Mouse (Mus musculus): ENCODE data around the gene Heatr1. TPM values are rescaled to one million over a fixed set of nuclear protein-coding genes. Genes with fewer than 3 reads are reported as not detected.
"Not testable (repeated sequence)": the region's sequence is repeated elsewhere in the genome, so short reads cannot be mapped to it uniquely, and the experiment has no call there.

Gene Heatr1
- total RNA-seq, 2 experiments from 2014 or later, result 11.8 to 13.5 TPM

- DNase-seq, result no peak
Observed at GRCm38 (mm10) chr13:12453150-12453549, 58.3 kb downstream of the Heatr1 start.

- no peak for DNase-seq
Observed at GRCm38 (mm10) chr13:12454686-12455390, 60.0 kb downstream of the Heatr1 start.

- no peak for DNase-seq
Observed at GRCm38 (mm10) chr13:12456711-12457110, 61.9 kb downstream of the Heatr1 start.

GRCm38 (mm10) chr13:12460443-12460842 is 65.6 kb downstream of the Heatr1 start:
- DNase-seq, result peak; percentile 21

- peak; percentile 94 for DNase-seq
Observed at GRCm38 (mm10) chr13:12460881-12461729, 66.3 kb downstream of the Heatr1 start.

GRCm38 (mm10) chr13:12461730-12462119 is 66.9 kb downstream of the Heatr1 start:
- no peak for DNase-seq

GRCm38 (mm10) chr13:12462623-12463022 is 67.8 kb downstream of the Heatr1 start:
- DNase-seq, result no peak

- DNase-seq, result not testable (repeated sequence)
Observed at GRCm38 (mm10) chr13:12464159-12464558, 69.3 kb downstream of the Heatr1 start.

GRCm38 (mm10) chr13:12464844-12465243 is 70.0 kb downstream of the Heatr1 start, which contains the start of gene Lgals8:
Gene Lgals8 (minus strand): TSS chr13:12464944.
- no peak for DNase-seq

GRCm38 (mm10) chr13:12468488-12468887 is 73.7 kb downstream of the Heatr1 start:
- no peak for DNase-seq

- DNase-seq, result peak; percentile 74
Observed at GRCm38 (mm10) chr13:12473724-12474378, 79.0 kb downstream of the Heatr1 start.

- no peak for DNase-seq
Observed at GRCm38 (mm10) chr13:12475239-12475638, 80.4 kb downstream of the Heatr1 start.

- DNase-seq, result no peak
Observed at GRCm38 (mm10) chr13:12476886-12477285, 82.1 kb downstream of the Heatr1 start.

- DNase-seq, result no peak
Observed at GRCm38 (mm10) chr13:12478301-12478700, 83.5 kb downstream of the Heatr1 start.

GRCm38 (mm10) chr13:12479802-12480201 is 85.0 kb downstream of the Heatr1 start:
- no peak for DNase-seq

- no peak for DNase-seq
Observed at GRCm38 (mm10) chr13:12485197-12485596, 90.4 kb downstream of the Heatr1 start.

- no peak for DNase-seq
Observed at GRCm38 (mm10) chr13:12485640-12486039, 90.8 kb downstream of the Heatr1 start.

Other genes starting within 250 kb of the Heatr1 start
- 10 to 100 TPM; 21.9 to 24.0 TPM for gene Mtr, start 136.9 kb upstream of the Heatr1 start, total RNA-seq (2021)
- gene Actn2, start 54.3 kb upstream of the Heatr1 start, total RNA-seq (2021), result 1,000 to 10,000 TPM; 1,429 to 1,530 TPM
- gene Lgals8, start 69.9 kb downstream of the Heatr1 start, total RNA-seq (2021), result 10 to 100 TPM; 27.4 to 32.7 TPM
- gene Edaradd, start 125.4 kb downstream of the Heatr1 start, total RNA-seq (2021), result under 1 TPM; 0.05 to 0.09 TPM
- 1 to 10 TPM in 1 of 2 experiments, under 1 TPM in 1; 0.82 to 1.4 TPM for gene Ero1lb, start 170.8 kb downstream of the Heatr1 start, total RNA-seq (2021)

All from gastrocnemius, postnatal 10 days (tissue).